Mouse (Mus musculus) olfactory bulb, adult 2 months (tissue): ENCODE data around the gene Eea1.

ENCODE experiments used
- CTCF ChIP-seq: fragments of 200-500 bp; IDR thresholded peaks from 2 replicates; pipeline ENCODE4 v1.5.1; 2012; ENCODE audit warnings: low read depth, mild to moderate bottlenecking, low read length, moderate library complexity; ENCODE audit not compliant: insufficient read depth
- POLR2A ChIP-seq: fragments of 200-500 bp; IDR thresholded peaks from 2 replicates; pipeline ENCODE4 v1.6.1; 2012; ENCODE audit warnings: mild to moderate bottlenecking, low read depth, low read length, moderate library complexity; ENCODE audit not compliant: insufficient read depth

GRCm38 (mm10) chr10:95945086-95945485 lies 4.6 kb downstream of the Eea1 start:
- no peak for TF ChIP-seq CTCF
- no peak for TF ChIP-seq POLR2A
